Mouse (Mus musculus): ENCODE data around the gene Cox19.

DNA sequence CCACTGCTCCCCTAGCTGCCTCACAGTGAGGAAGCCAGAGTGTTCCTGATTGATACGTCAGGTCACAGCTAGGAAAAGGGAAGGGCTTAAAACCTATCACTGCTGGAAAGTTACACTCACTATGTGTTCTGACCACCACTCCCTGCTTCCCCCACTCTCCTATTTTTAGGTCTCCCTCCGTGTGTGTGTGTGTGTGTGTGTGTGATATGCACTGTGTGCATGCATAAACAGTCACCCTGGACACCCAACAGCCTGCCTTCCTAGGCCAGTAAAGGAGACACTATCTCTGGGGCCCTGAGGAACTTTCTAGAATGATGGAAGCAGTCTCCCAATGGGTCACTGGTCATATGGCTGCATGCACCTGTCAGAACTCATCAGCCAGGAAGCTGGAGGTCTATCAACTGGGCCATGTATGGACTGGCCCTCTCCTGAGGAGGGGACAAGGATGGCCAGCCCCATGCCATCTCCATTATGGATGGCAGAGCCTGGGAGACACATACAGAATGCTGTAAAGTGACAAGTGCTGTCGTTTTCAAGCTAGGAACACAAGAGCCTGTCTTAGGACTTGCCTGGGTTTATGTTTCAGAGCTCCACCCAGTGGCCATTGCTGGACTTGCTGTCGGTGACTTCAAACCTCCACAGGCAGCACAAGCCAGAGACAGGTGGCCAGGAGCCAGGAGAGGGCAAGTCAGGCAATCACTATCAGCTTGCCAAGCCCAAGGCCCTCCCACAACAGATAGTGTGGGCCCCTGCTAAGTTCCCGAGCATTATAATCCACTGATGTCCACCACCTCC lies 46.9 kb upstream of the Cox19 start:
- TF ChIP-seq CTCF (IDR thresholded peaks at IDR 0.05; ENCODE audit: extremely low read depth, insufficient read depth, low read length) = peak; percentile 88
- no peak for TF ChIP-seq POLR2A (IDR thresholded peaks at IDR 0.05; ENCODE audit: extremely low read depth, insufficient read depth, low read length)
